Mouse (Mus musculus): ENCODE data around the gene Rftn2.

Gene Rftn2

GRCm38 (mm10) chr1:55210202-55210965 is 16.2 kb downstream of the Rftn2 start:
- peak; percentile 67 to 69 for DNase-seq

DNA sequence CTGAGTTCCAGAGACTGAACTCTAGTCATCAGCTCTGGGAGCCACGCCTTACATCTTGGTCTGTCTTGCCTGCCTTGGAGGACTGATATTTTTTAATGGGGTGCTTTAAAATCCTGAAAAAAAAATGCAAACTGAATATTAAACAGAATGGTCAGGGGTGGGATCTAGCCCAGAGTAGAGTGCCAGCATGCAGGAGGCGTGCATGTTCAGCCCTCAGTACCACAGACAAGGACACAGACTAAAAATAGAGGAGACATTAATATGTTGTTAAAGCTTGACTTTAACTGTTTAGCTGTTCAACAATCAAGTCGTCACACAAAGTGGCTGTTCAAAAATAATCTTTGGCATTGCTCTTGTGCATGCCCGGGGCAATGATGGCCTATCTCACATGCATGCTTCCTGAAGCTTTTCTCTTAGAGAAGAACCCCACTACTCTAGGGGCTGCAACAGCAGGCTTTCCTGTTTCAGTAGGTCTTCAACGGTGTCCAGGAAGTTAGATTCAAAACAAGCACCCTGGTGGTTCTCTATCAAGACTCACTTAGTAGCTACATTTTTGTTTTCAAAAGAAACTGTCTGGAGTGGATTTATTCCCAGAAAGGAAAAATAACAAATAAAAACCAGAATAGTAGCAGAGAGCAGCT is 18.0 kb downstream of the Rftn2 start:
- DNase-seq, result no peak

DNA sequence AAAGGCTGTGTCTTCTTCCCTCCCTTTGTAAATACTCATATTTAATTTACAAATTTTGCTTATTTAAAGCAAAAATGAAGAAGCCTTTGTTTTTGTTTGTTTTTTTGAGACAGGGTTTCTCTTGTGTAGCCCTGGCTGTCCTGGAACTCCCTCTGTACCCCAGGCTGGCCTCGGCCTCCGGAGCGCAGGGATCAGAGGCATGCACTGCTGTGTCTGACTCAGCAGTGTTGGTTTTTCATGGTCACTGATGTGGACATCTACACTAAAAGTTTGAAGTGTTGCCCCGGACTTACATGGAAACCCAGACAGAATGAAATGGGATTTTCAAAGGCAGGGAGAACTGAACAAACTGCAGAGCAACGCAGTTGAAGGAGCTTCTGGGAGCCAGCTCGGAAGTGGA is 19.0 kb downstream of the Rftn2 start:
- no peak for DNase-seq

DNA sequence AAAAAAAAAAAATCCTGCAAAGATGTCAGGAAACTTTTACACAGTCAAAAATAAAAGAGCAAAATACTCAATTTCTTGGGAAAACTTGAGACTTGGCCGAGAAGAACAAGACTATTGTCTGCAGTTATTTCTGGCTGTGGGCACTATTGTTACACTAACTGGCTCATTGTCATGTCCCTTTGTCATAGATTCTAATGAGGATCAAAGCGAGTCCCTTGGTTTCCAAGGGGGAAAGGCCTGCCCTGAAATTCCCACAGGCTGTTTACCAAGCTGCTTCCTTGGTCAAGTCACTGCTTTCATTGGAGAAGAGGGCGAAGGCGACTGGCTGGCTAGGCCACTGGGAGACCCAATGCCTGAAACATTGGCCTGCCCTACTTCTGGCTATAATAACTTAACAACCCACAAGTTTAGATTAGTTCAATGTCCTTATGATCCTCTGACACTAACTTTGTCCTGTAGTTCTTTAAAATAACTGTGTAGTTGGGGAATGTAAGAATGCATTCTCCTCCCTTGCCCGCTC is 20.7 kb downstream of the Rftn2 start:
- DNase-seq, result no peak

- DNase-seq, result no peak
Measured at GRCm38 (mm10) chr1:55201850-55202752, 24.5 kb downstream of the Rftn2 start.

GRCm38 (mm10) chr1:55198719-55199118 is 27.9 kb downstream of the Rftn2 start:
- DNase-seq, result no peak

DNA sequence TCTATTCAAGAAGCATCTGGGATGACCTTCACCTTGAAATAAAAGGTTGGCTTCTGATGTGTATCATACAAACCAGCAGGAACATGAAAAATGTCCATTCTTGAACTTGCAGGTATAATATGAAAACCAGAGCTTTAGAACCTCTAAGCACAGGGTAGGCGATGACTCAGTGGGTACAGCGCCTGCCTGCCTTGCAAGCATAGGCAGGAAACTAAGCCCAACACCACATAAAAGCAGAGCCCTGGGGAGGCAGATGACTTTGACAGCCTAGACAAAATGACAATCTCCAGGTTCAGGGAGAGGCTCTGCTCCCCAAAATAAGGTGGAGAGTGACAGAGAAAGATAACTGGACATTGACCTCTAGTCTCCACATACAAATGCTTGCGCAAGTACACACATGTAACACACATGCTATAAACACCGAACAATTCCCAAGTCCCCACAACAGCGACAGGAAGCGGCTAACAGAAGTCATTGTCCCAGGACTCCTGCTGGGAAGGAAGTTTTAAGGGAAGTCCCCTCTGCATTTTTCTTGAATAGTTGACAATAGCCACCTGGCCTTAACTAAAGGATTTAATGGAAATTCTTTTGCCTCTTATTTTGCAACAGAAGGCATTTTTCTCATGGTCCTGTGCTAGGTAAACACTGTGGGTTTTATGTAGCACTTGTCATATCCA is 30.1 kb downstream of the Rftn2 start:
- no peak for DNase-seq

- DNase-seq, result no peak
Measured at GRCm38 (mm10) chr1:55195021-55195420, 31.6 kb downstream of the Rftn2 start.

- DNase-seq, result no peak
Measured at GRCm38 (mm10) chr1:55194064-55194915, 32.3 kb downstream of the Rftn2 start.

GRCm38 (mm10) chr1:55193316-55193715 is 33.3 kb downstream of the Rftn2 start:
- DNase-seq, result no peak

DNA sequence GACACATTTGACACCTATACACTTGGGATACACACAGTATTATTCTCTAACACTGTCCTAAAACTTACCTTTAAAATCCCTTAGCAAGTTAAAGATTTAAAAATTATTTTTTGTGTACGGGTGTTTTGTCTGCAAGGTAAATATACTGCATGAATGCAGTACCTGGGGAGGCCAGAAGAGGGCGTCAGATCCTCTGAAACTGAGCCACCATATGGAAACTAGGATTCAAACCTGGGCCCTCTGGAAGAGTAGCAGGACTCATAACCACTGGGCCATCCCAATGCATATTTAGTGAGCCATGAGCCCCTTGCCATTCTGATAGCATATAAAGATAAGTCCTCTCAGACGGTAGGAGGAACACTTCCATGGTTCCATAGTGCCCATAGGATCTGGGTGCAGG is 33.8 kb downstream of the Rftn2 start:
- peak in 1 of 2 experiments; percentile 39 for DNase-seq

DNA sequence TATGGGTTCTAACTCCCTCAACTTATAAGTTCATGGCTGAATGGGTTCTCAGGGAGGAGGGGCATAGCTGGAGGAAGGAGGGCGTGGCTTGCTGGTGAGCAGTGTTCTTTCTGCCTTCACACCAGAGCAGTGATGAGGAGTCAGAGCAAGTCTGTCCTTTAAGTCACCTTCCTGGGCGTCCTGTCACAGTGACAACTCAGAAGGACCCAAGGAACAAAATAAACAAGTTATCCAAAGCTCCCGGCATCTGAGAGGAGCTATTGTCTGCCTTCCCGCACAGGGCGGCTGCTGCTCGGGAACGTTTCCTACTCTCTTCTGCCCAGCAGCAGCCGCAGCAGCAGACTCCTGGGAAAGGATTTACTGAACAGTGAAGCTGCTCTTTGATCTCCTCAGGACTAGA is 34.6 kb downstream of the Rftn2 start:
- DNase-seq, result no peak

DNA sequence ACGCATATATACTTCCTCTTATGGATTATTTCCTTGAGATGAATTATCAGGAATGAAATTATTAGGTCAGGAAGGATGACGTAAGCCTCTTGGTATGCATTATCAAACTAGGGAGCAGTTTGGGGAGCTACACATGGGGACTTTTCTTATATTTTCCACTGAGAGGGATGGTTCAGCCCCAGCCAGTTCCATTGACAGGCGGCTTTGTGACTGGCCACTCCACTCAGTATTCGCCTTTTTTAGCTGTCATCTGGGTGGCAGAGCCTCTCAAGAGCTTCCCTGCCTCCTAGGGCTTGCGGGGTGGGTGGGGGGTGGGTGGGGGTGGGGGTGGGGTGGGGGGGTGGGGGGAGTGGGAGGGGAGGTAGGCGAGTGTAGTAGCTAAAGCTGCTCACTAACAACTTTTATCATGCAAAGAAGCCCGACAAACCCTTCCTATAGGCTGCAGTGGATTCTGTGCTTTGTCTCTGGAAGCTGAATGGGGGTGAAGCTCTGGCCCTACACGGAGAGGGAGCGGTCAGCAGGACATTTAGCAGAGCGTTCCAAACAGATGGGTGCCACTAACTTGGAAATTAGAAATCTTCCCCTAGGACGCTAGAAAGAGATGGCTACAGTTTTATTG is 39.9 kb downstream of the Rftn2 start:
- DNase-seq, result no peak

DNA sequence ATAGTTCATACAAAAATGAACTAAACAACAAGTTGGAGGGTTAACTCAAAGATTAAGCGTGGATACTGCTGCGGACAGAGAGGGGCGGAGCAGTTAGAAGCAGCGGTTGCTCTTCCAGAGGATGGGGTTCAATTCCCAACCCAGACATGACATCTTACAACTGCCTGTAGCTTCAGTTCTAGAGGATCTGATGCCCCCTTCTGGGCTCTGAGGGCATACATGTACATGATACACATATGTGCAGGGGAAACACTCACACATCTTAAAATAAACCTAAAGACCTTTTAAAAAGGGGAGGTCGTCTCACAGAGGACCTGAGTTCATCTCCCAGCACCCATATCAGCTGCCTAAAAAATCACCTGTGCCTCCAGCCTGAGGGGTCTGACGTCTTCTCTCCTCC is 40.9 kb downstream of the Rftn2 start:
- no peak for DNase-seq

DNA sequence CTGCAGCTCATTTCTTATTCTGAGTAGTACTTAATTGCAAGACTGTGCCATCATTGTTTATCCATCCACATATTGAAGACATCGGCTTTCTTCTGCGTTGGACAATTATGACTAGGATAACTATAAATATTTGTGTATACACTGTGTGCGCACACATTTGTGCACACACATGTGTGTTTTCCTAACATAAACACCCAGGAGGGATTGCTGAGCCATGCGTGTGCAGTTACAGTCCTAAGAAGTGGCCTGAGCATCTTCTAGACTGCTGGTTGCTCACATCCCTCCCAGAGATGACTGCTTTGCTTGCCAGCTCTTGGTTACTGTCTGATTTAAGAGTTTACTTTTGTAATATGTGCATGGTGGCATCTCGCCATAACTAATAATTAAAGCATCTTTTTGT is 44.2 kb downstream of the Rftn2 start:
- DNase-seq, result no peak

DNA sequence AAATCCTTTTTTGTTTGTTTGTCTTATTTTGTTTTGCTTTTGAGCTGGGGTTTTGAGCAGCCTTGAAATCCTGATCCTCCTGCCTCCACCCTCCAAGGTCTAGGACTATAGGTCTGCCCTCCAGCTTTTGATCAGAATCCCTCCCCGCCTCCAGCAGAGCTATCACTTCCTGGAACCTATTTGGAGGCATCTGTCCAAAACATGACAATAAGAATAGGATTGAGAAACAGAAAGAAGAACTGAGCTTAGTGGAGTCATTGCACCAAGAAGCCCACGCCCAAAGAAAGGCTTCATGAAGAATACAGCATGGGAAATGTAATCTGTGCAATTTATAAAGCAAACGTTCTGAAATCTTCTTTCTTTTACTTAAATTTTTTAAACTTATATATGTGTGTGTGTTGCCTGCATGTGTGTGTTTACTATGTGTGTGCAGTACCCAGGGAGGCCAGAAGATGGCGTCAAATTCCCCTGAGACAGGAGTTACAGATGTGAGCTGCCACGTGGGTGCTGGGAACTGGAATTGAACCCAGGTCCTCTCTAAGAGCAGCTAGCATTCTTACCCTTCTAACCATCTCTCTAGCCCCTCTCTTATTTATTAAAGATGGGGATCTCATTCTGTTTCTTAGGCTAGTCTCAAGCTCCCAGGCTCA is 46.5 kb downstream of the Rftn2 start:
- DNase-seq, result no peak

DNA sequence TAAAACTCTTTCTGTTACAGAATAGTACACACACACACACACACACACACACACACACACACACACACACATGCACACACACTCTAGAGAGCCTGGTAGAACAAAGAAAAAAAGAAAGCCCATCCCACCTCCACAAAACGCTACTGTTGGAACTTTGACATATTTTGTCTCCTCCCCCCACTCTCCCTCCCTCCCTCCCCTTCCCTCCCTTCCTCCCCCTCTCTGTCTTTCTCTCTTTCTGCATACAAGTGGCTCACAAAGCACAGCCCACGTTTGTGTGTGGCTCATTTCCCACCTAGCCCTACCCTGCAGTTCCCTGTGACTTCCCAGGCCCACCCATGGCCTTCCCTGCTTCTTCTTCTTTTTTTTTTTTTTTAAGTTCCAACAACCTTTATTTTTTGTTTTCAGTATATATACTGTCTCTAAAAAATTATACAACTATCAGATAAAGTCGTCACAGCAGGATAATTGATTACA is 52.0 kb downstream of the Rftn2 start:
- no peak for DNase-seq

- no peak for DNase-seq
Measured at GRCm38 (mm10) chr1:55173720-55174557, 52.6 kb downstream of the Rftn2 start.
